Mouse (Mus musculus): ENCODE measurements around the gene Tcf25. TPM values are rescaled to one million over a fixed set of nuclear protein-coding genes. Genes with fewer than 3 reads are reported as not detected.

Tcf25 gene
- 225 and 278 TPM in 2 replicates for polyA plus RNA-seq (2016; fragmentation: Nextera tagmentation; extraction: Ambion mirVana)

DNA sequence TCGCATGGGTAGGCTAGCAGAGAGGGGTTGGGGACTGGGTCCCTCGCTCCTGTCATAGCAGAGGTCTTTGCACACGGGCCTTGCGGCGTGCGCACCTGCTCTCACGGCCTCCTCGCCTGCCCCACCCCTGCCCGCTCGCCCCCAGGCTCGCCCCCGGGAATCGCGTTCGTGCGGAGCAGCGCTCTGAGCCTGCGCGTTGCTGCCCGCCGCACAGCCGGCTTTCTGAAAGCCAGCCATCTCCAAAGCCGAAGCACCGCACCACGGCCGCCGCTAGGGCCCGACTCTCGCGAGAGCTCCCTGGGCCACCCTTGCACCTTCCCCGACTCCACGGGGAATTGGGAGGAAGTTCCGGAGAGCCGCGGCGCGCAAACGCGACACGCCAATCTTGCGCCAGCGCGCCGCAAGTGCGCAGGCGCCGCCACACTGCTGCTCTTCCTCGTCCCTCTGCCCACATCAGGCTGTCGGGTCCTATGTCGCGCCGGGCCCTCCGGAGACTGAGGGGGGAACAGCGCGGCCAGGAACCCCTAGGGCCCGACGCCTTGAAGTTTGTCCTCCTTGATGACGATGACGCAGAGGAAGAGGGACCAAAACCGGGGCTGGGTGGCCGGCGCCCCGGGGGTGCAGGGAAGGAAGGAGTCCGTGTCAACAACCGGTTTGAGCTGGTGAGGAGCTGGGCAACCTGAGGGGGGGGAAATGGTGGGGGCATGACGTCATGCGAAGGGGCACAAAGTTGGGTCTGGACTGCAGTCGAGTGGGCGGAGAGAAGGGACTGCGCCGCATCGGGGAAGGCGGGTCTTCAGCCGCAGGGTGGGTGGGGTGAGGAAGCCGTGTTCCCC is at the start of gene Tcf25:
TSS of gene Tcf25 (plus strand) at position 351 of the 836 bp plus-strand sequence.
- H3K4me2 ChIP-seq (replicated peaks) = peak within 1 kb of the TSS; percentile 79
- peaks cover 23% of the 10 kb centered on the region for H3K4me1 ChIP-seq
- H3K9ac ChIP-seq = peak within 1 kb of the TSS; percentile 76
- peaks cover 15% of the 10 kb centered on the region; the same call in 1 of the 2 replicates for H3K36me3 ChIP-seq
- H3K4me3 ChIP-seq = peak within 1 kb of the TSS; percentile 72
- H3K9me3 ChIP-seq = no peaks in the 10 kb centered on the region
- H3K27me3 ChIP-seq (replicated peaks) = no peaks in the 10 kb centered on the region
- WGBS = 1% methylated on average over 75 of the region's 75 CpGs
- peak; percentile 93 for ATAC-seq (ENCODE audit: low FRiP score, low read depth)
- peak within 1 kb of the TSS; percentile 90 for H3K27ac ChIP-seq

DNA sequence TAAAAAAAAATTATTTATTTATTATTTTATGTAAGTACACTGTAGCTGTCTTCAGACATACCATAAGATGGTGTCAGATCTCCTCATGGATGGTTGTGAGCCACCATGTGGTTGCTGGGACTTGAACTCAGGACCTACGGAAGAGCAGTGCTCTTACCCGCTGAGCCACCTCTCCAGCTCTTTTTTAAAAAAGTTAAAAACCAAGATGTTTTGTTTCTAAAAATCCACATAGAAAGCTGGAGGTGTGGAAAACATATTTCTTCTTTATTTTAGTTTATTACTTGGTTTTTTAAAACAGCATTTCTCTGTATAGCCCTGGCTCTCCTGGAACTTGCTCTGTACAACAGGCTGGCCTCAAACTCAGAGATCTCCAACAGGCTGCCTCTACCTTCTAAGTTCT is 45.0 kb upstream of the Tcf25 start:
- Histone ChIP-seq H3K27me3 (replicated peaks) (no peaks in the 10 kb centered on the region), H3K36me3 (no peaks in the 10 kb centered on the region), H3K27ac (no peak overlapping the region), H3K4me3 (no peak overlapping the region), H3K4me2 (replicated peaks) (no peak overlapping the region), H3K4me1 (0 out of 2 replicates have a peak, but pooled peaks cover 5% of the 10 kb centered on the region), H3K9ac (no peak overlapping the region), H3K9me3 (no peaks in the 10 kb centered on the region)
- no peak for ATAC-seq (ENCODE audit: low FRiP score, low read depth)
- 96% methylated on average over 2 of the region's 2 CpGs for WGBS

DNA sequence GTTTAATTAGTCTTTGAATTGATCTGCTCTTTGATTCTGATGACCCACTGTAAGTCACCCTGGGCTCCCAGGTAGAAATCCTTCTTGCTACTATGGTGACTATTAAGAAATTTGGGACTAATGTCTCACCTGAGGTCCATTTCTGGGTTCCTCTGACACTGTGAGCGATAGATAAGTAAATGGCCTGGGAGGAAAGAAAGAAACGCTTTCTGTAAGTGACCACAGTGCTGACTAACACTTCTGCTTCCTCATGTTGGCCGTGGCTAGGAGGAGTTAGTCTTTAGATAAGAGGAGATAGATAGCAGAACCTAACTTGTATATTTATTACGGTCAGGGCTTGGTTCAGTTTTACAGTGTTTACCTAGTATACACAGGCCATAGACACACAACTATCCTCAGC is 44.2 kb upstream of the Tcf25 start:
- WGBS = 91% methylated on average over 4 of the region's 4 CpGs

DNA sequence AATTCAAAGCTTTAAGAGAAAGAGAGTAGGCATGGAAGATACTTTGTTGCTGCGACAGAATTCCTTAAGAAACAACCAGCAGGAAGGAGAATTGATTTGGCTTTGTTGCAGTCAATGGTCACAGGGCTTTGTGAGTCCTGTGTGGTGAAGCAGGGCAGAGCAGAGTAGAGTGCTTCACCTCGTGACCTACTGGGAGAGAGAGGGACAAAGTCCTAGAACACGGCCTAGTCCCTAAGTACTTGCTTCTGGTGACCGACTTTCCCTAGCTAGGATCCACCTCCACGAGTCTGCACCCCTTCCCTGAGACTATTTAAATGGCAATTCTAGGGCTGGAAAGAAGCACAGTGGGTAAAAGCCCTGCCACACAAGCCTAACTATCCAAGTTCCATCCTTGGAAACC is 43.6 kb upstream of the Tcf25 start:
- Histone ChIP-seq H3K4me3 (no peak overlapping the region), H3K27me3 (replicated peaks) (no peaks in the 10 kb centered on the region), H3K9me3 (no peaks in the 10 kb centered on the region), H3K4me1 (peaks cover 17% of the 10 kb centered on the region), H3K9ac (no peak overlapping the region), H3K4me2 (replicated peaks) (no peak overlapping the region), H3K27ac (no peak overlapping the region), H3K36me3 (no peaks in the 10 kb centered on the region)
- 75% methylated on average over 5 of the region's 5 CpGs for WGBS
- no peak for ATAC-seq (ENCODE audit: low FRiP score, low read depth)

More for the DNA sequence above, 44.2 kb upstream of the Tcf25 start:
- no peak overlapping the region for H3K4me3 ChIP-seq
- H3K9me3 ChIP-seq = no peaks in the 10 kb centered on the region
- H3K9ac ChIP-seq = no peak overlapping the region
- no peaks in the 10 kb centered on the region for H3K36me3 ChIP-seq
- no peak overlapping the region for H3K27ac ChIP-seq
- ATAC-seq (ENCODE audit: low FRiP score, low read depth) = no peak
- no peaks in the 10 kb centered on the region for H3K27me3 ChIP-seq (replicated peaks)
- H3K4me1 ChIP-seq = peaks cover 12% of the 10 kb centered on the region
- H3K4me2 ChIP-seq (replicated peaks) = no peak overlapping the region

DNA sequence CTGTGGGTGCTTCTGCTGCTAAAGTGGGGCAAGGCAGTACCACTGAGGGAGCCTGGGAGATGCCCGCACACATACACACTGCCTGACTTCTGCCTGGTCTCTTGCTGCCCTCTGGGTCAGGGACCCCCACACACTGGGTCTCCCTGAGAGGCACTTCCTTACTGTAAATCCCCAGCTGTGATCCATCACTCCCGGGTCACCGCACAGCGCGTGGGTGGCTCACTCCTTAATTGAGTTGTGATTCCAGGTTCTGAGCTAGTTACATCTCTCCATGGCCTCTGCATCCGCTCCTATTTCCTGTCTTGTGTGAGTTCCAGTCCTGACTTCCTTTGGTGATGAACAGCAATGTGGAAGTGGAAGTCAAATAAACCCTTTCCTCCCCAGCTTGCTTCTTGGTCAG is 42.9 kb upstream of the Tcf25 start:
- ATAC-seq (ENCODE audit: low FRiP score, low read depth) = no peak
- no peak overlapping the region for H3K27ac ChIP-seq
- H3K27me3 ChIP-seq (replicated peaks) = no peaks in the 10 kb centered on the region
- H3K9me3 ChIP-seq = no peaks in the 10 kb centered on the region
- no peaks in the 10 kb centered on the region for H3K36me3 ChIP-seq
- H3K4me2 ChIP-seq (replicated peaks) = no peak overlapping the region
- peaks cover 17% of the 10 kb centered on the region for H3K4me1 ChIP-seq
- WGBS = 74% methylated on average over 6 of the region's 6 CpGs
- H3K4me3 ChIP-seq = no peak overlapping the region
- no peak overlapping the region for H3K9ac ChIP-seq

DNA sequence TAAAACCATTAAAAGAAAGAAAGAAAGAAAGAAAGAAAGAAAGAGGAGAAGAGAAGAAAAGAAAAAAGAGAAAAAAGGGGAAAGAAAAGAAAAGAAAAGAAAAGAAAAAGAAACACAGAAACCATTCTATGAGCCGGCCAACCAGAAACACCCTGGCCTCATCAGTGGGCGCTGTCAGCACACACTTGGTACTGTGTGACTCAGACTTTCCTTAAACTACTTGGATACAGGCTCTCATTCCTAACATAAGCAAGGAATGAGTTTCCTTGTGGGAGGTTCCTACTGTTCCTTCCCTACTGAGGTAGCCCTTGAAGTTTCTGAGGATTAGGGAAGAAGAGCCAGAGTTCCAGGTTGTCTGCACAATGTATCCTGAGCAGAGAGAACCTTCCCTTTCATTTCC is 42.3 kb upstream of the Tcf25 start:
- 83% methylated on average over 2 of the region's 2 CpGs for WGBS
- H3K4me2 ChIP-seq (replicated peaks) = peak overlapping the region; percentile 80; the same call in 1 of the 2 replicates
- peaks cover 17% of the 10 kb centered on the region for H3K4me1 ChIP-seq
- H3K4me3 ChIP-seq = no peak overlapping the region
- H3K36me3 ChIP-seq = no peaks in the 10 kb centered on the region
- ATAC-seq (ENCODE audit: low FRiP score, low read depth) = no peak
- H3K27ac ChIP-seq = no peak overlapping the region
- no peaks in the 10 kb centered on the region for H3K27me3 ChIP-seq (replicated peaks)
- H3K9ac ChIP-seq = no peak overlapping the region
- H3K9me3 ChIP-seq = no peaks in the 10 kb centered on the region

DNA sequence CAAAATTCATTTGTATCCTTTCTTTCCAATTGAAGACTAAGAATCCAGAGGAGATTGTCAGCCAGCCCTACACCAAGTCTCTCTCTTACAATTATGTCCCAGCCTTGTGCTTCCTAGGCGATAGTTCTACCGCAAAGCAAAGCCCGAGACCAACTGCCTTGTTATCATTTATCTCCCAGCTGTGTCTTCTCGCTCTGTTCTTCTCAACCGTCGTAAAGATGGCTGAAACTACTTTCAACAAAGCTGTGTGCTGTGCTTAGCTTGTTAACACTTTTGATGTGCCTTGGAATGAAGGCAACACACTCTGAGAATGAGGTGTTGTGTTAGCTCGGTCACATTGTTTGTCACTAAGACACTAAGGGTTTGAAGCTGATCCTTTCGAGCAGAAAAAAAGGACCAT is 41.7 kb upstream of the Tcf25 start:
- H3K9me3 ChIP-seq = no peaks in the 10 kb centered on the region
- peaks cover 17% of the 10 kb centered on the region for H3K4me1 ChIP-seq
- H3K9ac ChIP-seq = no peak overlapping the region
- H3K36me3 ChIP-seq = no peaks in the 10 kb centered on the region
- WGBS = 23% methylated on average over 8 of the region's 8 CpGs
- ATAC-seq (ENCODE audit: low FRiP score, low read depth) = 0 out of 2 replicates have a peak, but pooled peaks have one; percentile 1
- no peaks in the 10 kb centered on the region for H3K27me3 ChIP-seq (replicated peaks)
- peak overlapping the region; percentile 76 for H3K4me3 ChIP-seq
- H3K4me2 ChIP-seq (replicated peaks) = peak overlapping the region; percentile 80
- H3K27ac ChIP-seq = peak overlapping the region; percentile 74; the same call in 1 of the 2 replicates

DNA sequence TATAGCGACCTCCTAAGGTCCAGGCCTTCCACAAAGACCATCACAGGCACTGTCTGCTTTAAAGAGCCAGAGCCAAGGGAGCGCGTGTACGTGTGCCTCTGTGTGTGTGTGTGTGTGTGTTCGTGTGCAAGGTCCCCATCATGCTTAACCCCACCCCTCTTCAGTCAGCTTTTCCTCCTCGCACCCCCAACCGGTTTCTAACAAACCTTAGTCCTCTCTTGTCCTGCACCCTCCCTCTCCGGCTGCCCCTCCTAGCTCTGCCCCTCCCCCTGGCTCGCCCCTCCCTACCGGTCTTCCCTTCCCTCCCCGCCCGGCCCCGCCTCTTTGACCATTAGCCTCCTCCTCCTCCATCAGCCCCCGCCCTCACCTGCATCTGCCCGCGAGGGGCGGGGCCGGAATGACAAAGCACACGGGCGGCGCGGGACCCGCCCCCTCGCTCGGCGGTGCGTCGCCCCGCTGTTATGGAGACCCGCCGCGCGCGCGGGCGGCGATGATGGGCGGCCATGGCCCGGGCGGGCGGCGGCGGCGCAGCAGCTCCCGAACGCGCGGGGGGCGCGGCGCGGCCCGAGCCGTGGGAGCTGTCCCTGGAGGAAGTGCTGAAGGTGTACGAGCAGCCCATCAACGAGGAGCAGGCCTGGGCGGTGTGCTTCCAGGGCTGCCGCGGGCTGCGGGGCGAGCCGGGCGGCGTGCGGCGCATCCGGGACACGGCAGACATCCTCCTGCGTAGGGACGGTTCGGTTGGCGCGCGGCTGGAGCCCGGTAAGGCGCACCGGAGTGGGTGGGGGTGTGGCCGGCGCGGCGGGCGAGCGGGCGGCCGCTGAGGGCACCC is 41.1 kb upstream of the Tcf25 start, which contains the start of gene Spire2:
TSS of gene Spire2 (plus strand) at position 452 of the 829 bp plus-strand sequence.
- Histone ChIP-seq H3K27ac (peak within 1 kb of the TSS; percentile 74), H3K9ac (peak within 1 kb of the TSS; percentile 86), H3K36me3 (no peaks in the 10 kb centered on the region), H3K4me2 (replicated peaks) (peak within 1 kb of the TSS; percentile 80), H3K4me3 (peak within 1 kb of the TSS; percentile 76), H3K4me1 (peaks cover 17% of the 10 kb centered on the region), H3K9me3 (no peaks in the 10 kb centered on the region), H3K27me3 (replicated peaks) (no peaks in the 10 kb centered on the region)
- under 1% methylated on average over 83 of the region's 85 CpGs for WGBS
- ATAC-seq (ENCODE audit: low FRiP score, low read depth) = peak; percentile 85

DNA sequence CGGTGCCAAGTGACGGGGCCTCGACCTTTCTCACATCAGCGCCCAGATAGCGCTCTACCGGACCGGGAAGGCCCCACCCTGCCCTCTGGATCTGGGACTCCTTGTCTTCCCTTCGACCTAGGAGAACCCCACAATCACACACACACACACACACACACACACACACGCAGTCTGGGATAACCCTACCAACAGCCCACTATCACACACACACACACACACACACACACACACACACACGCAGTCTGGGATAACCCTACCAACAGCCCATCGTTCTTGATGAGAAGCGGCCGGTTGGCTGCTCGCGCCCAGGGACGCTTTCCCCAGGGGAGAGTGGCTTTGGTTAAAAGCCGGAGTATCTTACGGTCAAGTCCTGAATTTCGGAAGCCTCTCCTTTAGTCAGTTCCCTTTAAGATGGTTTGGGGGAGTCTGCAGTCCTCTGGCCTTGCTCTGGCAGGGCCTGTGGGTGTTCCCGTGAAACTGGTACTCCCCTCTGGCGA is 40.4 kb upstream of the Tcf25 start:
- Histone ChIP-seq H3K9ac (peak overlapping the region; percentile 86), H3K27me3 (replicated peaks) (no peaks in the 10 kb centered on the region), H3K27ac (peak overlapping the region; percentile 74), H3K4me2 (replicated peaks) (peak overlapping the region; percentile 80), H3K9me3 (no peaks in the 10 kb centered on the region), H3K36me3 (no peaks in the 10 kb centered on the region), H3K4me3 (peak overlapping the region; percentile 76), H3K4me1 (peaks cover 17% of the 10 kb centered on the region)
- 2% methylated on average over 21 of the region's 21 CpGs for WGBS
- peak; percentile 52 for ATAC-seq (ENCODE audit: low FRiP score, low read depth)

DNA sequence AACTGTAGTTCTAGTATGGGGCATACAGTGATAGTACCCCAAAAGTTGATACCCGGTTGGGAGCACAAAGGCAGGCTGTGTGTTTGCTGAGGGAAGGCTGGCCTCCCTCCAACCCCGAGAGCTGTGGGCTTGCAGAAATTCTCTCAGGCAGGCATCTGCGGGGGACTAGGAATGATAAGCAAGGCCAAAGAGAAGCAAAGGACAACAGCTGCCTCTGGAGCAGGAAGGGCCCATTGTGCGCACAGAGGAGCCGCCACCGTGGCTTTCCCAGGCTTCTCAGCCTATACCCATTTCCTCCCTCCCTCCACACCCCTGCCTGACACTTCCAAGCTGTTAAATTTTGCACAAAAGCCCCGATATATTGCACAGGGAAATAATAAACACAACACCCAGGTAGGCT is 39.7 kb upstream of the Tcf25 start:
- ATAC-seq (ENCODE audit: low FRiP score, low read depth) = no peak; the same call in 1 of the 2 replicates
- Histone ChIP-seq H3K9me3 (no peaks in the 10 kb centered on the region), H3K4me3 (peak overlapping the region; percentile 76), H3K27ac (peak overlapping the region; percentile 77), H3K4me2 (replicated peaks) (peak overlapping the region; percentile 80), H3K9ac (peak overlapping the region; percentile 86), H3K4me1 (peaks cover 17% of the 10 kb centered on the region), H3K36me3 (no peaks in the 10 kb centered on the region), H3K27me3 (replicated peaks) (no peaks in the 10 kb centered on the region)
- under 1% methylated on average over 7 of the region's 7 CpGs for WGBS

DNA sequence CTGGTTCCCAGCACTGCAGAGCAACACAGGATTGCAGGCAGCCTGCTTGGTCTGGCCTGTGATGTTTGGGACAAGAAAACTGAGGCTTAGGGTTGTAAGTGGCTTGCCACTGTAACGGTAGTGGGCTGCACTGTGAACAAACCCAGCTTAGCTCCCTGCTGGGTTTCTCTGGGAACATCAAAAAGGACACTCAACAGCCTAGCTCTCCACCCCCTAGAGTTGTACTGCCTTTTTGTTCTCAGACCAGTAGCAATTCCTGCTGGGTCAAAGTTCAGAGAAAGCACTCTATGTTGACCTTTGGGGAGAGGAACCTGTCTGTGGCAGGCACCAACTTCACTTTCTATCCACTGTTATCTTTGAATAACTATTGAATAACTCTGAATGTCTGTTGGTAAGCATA is 39.1 kb upstream of the Tcf25 start:
- Histone ChIP-seq H3K4me2 (replicated peaks) (peak overlapping the region; percentile 80), H3K4me1 (peaks cover 17% of the 10 kb centered on the region), H3K9me3 (no peaks in the 10 kb centered on the region), H3K27me3 (replicated peaks) (no peaks in the 10 kb centered on the region), H3K27ac (peak overlapping the region; percentile 77), H3K4me3 (peak overlapping the region; percentile 76), H3K36me3 (peaks cover 1% of the 10 kb centered on the region; the same call in 1 of the 2 replicates), H3K9ac (peak overlapping the region; percentile 86)
- no peak for ATAC-seq (ENCODE audit: low FRiP score, low read depth)
- WGBS = 5% methylated on average over 1 of the region's 1 CpGs

DNA sequence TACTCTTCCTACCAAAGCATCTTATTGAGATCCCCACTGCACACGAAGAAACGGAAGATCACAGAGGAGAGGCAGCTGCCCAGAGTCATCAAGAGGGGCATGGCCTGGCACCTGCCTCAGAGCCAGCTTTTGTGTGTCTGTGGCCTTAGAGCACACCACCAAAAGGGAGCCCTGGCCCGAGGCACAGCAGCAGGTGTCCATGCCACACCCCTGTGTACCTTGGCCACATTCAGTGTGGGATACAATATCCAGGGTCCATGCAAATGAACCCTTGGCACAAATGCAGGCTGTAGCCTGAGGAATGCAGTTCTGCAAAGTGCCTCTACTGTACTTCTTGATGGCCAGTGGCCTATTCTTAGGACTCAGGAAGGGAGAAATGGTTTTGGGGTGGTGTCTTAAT is 36.1 kb upstream of the Tcf25 start:
- Histone ChIP-seq H3K4me2 (replicated peaks) (no peak overlapping the region), H3K4me1 (peaks cover 17% of the 10 kb centered on the region), H3K4me3 (no peak overlapping the region), H3K9ac (no peak overlapping the region), H3K27ac (no peak overlapping the region), H3K9me3 (no peaks in the 10 kb centered on the region), H3K27me3 (replicated peaks) (no peaks in the 10 kb centered on the region), H3K36me3 (peaks cover 9% of the 10 kb centered on the region)
- ATAC-seq (ENCODE audit: low FRiP score, low read depth) = no peak
- WGBS = 80% methylated on average over 3 of the region's 3 CpGs
